Mouse (Mus musculus) MEL (cell line): ENCODE data around the gene Glul. TPM values are rescaled to one million over a fixed set of nuclear protein-coding genes. Genes with fewer than 3 reads are reported as not detected.

Source experiments
- DNase-seq: peaks from one replicate; pipeline ENCODE4 v3.0.0; 2011; ENCODE audit warnings: low read depth, low spot score
- H3K27ac ChIP-seq: 2 replicates; pipeline ENCODE4 v1.5.1; 2012; ENCODE audit warnings: low read depth, mild to moderate bottlenecking, control low read depth, low read length, moderate library complexity; ENCODE audit not compliant: control insufficient read depth
- H3K27me3 ChIP-seq, 2 experiments: fragments of 150-350 bp in 1 of 2; sonication (generic) in 1 of 2; 2 replicates each; pipeline ENCODE4 v1.6.1; 2012; ENCODE audit warnings: low read length in 2 of 2, mild to moderate bottlenecking in 2 of 2, improper control_type of control experiment in 1 of 2, moderate library complexity in 1 of 2; ENCODE audit not compliant: insufficient read depth in 2 of 2, control insufficient read depth in 1 of 2
- H3K36me3 ChIP-seq, 2 experiments: 2 replicates each; pipeline ENCODE4 v1.6.1; 2012 to 2014; ENCODE audit warnings: low read length in 2 of 2, improper control_type of control experiment in 1 of 2, inconsistent platforms in 1 of 2, mild to moderate bottlenecking in 1 of 2; ENCODE audit not compliant: insufficient read depth in 2 of 2, control insufficient read depth in 1 of 2
- H3K4me1 ChIP-seq, 2 experiments: fragments of 150-350 bp in 1 of 2; sonication (generic) in 1 of 2; 2 replicates each; pipeline ENCODE4 v1.6.1; 2012; ENCODE audit warnings: low read length in 2 of 2, improper control_type of control experiment in 1 of 2, mild to moderate bottlenecking in 1 of 2; ENCODE audit not compliant: insufficient read depth in 2 of 2, control insufficient read depth in 1 of 2
- H3K4me3 ChIP-seq, 2 experiments: fragments of 150-350 bp in 1 of 2; sonication (generic) in 1 of 2; 2 replicates each; pipeline ENCODE4 v1.5.1; 2012; ENCODE audit warnings: low read depth in 2 of 2, low read length in 2 of 2, mild to moderate bottlenecking in 2 of 2, moderate library complexity in 2 of 2, control low read depth in 1 of 2, improper control_type of control experiment in 1 of 2; ENCODE audit not compliant: control insufficient read depth in 1 of 2, insufficient read depth in 1 of 2
- H3K79me2 ChIP-seq: 2 replicates; pipeline ENCODE4 v1.6.1; 2012; ENCODE audit warnings: mild to moderate bottlenecking, low read length, moderate library complexity; ENCODE audit not compliant: control insufficient read depth, poor library complexity, insufficient read depth
- H3K9ac ChIP-seq: 2 replicates; pipeline ENCODE4 v1.6.1; 2012; ENCODE audit warnings: low read depth, mild to moderate bottlenecking, control low read depth, low read length, moderate library complexity; ENCODE audit not compliant: control insufficient read depth, poor library complexity, severe bottlenecking
- H3K9me3 ChIP-seq: fragments of 150-350 bp; sonication (generic); replicated peaks from 2 replicates; pipeline ENCODE4 v1.6.1; 2012; ENCODE audit warnings: mild to moderate bottlenecking, low read length, improper control_type of control experiment, moderate library complexity; ENCODE audit not compliant: insufficient read depth
- BHLHE40 ChIP-seq: IDR thresholded peaks from 2 replicates; pipeline ENCODE4 v1.6.1; 2012; ENCODE audit warnings: low read depth, mild to moderate bottlenecking, inconsistent platforms, low read length, improper control_type of control experiment, borderline replicate concordance
- CHD1 ChIP-seq: IDR thresholded peaks from 2 replicates; pipeline ENCODE4 v1.6.1; 2012; ENCODE audit warnings: low read depth, mild to moderate bottlenecking, inconsistent platforms, low read length, improper control_type of control experiment
- CHD2 ChIP-seq: IDR thresholded peaks from 2 replicates; pipeline ENCODE4 v1.6.1; 2011; ENCODE audit warnings: low read length, improper control_type of control experiment
- CTCF ChIP-seq, 3 experiments: IDR thresholded peaks in 2 of 3; conservative IDR thresholded peaks in 1 of 3; 2 replicates each; pipeline ENCODE4 v1.5.1; 2011 to 2012; ENCODE audit warnings: low read length in 3 of 3, low read depth in 2 of 3, mild to moderate bottlenecking in 2 of 3, improper control_type of control experiment in 1 of 3, inconsistent platforms in 1 of 3, mixed read lengths in 1 of 3, moderate library complexity in 1 of 3; ENCODE audit not compliant: control insufficient read depth in 1 of 3, insufficient read depth in 1 of 3, poor library complexity in 1 of 3, severe bottlenecking in 1 of 3
- E2F4 ChIP-seq: IDR thresholded peaks from 2 replicates; pipeline ENCODE4 v1.6.1; 2011; ENCODE audit warnings: low read depth, low read length, improper control_type of control experiment, borderline replicate concordance
- ELF1 ChIP-seq: IDR thresholded peaks from 2 replicates; pipeline ENCODE4 v1.6.1; 2014; ENCODE audit warnings: low read depth, mild to moderate bottlenecking, inconsistent platforms, low read length, improper control_type of control experiment, moderate library complexity
- ETS1 ChIP-seq: IDR thresholded peaks from 2 replicates; pipeline ENCODE4 v1.6.1; 2012; ENCODE audit warnings: low read depth, mild to moderate bottlenecking, inconsistent platforms, low read length, improper control_type of control experiment, moderate library complexity
- GATA1 ChIP-seq: IDR thresholded peaks from 2 replicates; pipeline ENCODE4 v1.6.1; 2011; ENCODE audit warnings: low read depth, low read length, improper control_type of control experiment
- HCFC1 ChIP-seq: IDR thresholded peaks from 2 replicates; pipeline ENCODE4 v1.6.1; 2012; ENCODE audit warnings: low read depth, mild to moderate bottlenecking, inconsistent platforms, low read length, improper control_type of control experiment, moderate library complexity
- MAX ChIP-seq: IDR thresholded peaks from 2 replicates; pipeline ENCODE4 v1.6.1; 2011; ENCODE audit warnings: low read length, improper control_type of control experiment
- MAZ ChIP-seq: IDR thresholded peaks from 2 replicates; pipeline ENCODE4 v1.6.1; 2012; ENCODE audit warnings: low read depth, mild to moderate bottlenecking, inconsistent platforms, low read length, improper control_type of control experiment
- MXI1 ChIP-seq: IDR thresholded peaks from 2 replicates; pipeline ENCODE4 v1.6.1; 2011; ENCODE audit warnings: mild to moderate bottlenecking, low read depth, low read length, improper control_type of control experiment
- MYB ChIP-seq: IDR thresholded peaks from 2 replicates; pipeline ENCODE4 v1.6.1; 2011; ENCODE audit warnings: mild to moderate bottlenecking, low read depth, low read length, improper control_type of control experiment
- MYC ChIP-seq: IDR thresholded peaks from 2 replicates; pipeline ENCODE4 v1.6.1; 2011; ENCODE audit warnings: low read depth, mild to moderate bottlenecking, low read length, improper control_type of control experiment, moderate library complexity
- NELFE ChIP-seq: IDR thresholded peaks from 2 replicates; pipeline ENCODE4 v1.6.1; 2011; ENCODE audit warnings: low read depth, low read length, improper control_type of control experiment
- NRF1 ChIP-seq: IDR thresholded peaks from 2 replicates; pipeline ENCODE4 v1.6.1; 2014; ENCODE audit warnings: low read depth, mild to moderate bottlenecking, inconsistent platforms, low read length, improper control_type of control experiment, moderate library complexity; ENCODE audit not compliant: poor library complexity, insufficient read depth, severe bottlenecking
- POLR2AphosphoS5 ChIP-seq: IDR thresholded peaks from 2 replicates; pipeline ENCODE4 v1.6.1; 2012; ENCODE audit warnings: low read depth, borderline replicate concordance, mild to moderate bottlenecking, inconsistent platforms, low read length, moderate library complexity, mixed read lengths
- RAD21 ChIP-seq: IDR thresholded peaks from 2 replicates; pipeline ENCODE4 v1.6.1; 2011; ENCODE audit warnings: mild to moderate bottlenecking, low read depth, low read length, improper control_type of control experiment
- RCOR1 ChIP-seq: IDR thresholded peaks from 2 replicates; pipeline ENCODE4 v1.6.1; 2012; ENCODE audit warnings: low read depth, mild to moderate bottlenecking, inconsistent platforms, low read length, improper control_type of control experiment
- SIN3A ChIP-seq: IDR thresholded peaks from 2 replicates; pipeline ENCODE4 v1.6.1; 2012; ENCODE audit warnings: low read length, improper control_type of control experiment, inconsistent platforms
- TAL1 ChIP-seq: IDR thresholded peaks from 2 replicates; pipeline ENCODE4 v1.6.1; 2012; ENCODE audit warnings: mild to moderate bottlenecking, inconsistent platforms, low read length, moderate library complexity, mixed read lengths
- TBP ChIP-seq: IDR thresholded peaks from 2 replicates; pipeline ENCODE4 v1.8.0; 2011; ENCODE audit warnings: low read depth, low read length, improper control_type of control experiment
- TCF12 ChIP-seq: IDR thresholded peaks from 2 replicates; pipeline ENCODE4 v1.6.1; 2014; ENCODE audit warnings: low read depth, mild to moderate bottlenecking, inconsistent platforms, low read length, improper control_type of control experiment, moderate library complexity
- UBTF ChIP-seq: IDR thresholded peaks from 2 replicates; pipeline ENCODE4 v1.6.1; 2012; ENCODE audit warnings: low read depth, mild to moderate bottlenecking, inconsistent platforms, low read length, improper control_type of control experiment, moderate library complexity, borderline replicate concordance; ENCODE audit not compliant: insufficient read depth
- USF2 ChIP-seq, 2 experiments: IDR thresholded peaks; 2 replicates each; pipeline ENCODE4 v1.6.1; 2011 to 2012; ENCODE audit warnings: improper control_type of control experiment in 2 of 2, low read length in 2 of 2, borderline replicate concordance in 1 of 2, inconsistent platforms in 1 of 2, low read depth in 1 of 2, mild to moderate bottlenecking in 1 of 2; ENCODE audit not compliant: insufficient read depth in 1 of 2
- ZKSCAN1 ChIP-seq: IDR thresholded peaks from 2 replicates; pipeline ENCODE4 v1.6.1; 2012; ENCODE audit warnings: low read depth, mild to moderate bottlenecking, inconsistent platforms, low read length, improper control_type of control experiment, moderate library complexity
- polyA plus RNA-seq, 2 experiments: library from polyadenylated mRNA; stranded (reverse) in 1 of 2; unstranded in 1 of 2; fragments of >175 nt in 1 of 2; fragments of >200 nt in 1 of 2; gene quantifications; 2 replicates each; pipeline versions ENCODE4 v1.2.1 to v1.2.4; 2012; ENCODE audit warnings: low replicate concordance in 2 of 2, low read depth in 1 of 2; ENCODE audit not compliant: insufficient read length in 2 of 2, insufficient read depth in 1 of 2, missing spikeins in 1 of 2
- total RNA-seq: library from RNA; depleted of rRNA; stranded (reverse); fragments of 300-350 nt; gene quantifications from 2 replicates; pipeline ENCODE4 v1.2.3, GENCODE M21; 2012

Glul gene
- total and polyA plus RNA-seq, 3 experiments, result 47.2 to 81.1 TPM; not detected in 1

DNA sequence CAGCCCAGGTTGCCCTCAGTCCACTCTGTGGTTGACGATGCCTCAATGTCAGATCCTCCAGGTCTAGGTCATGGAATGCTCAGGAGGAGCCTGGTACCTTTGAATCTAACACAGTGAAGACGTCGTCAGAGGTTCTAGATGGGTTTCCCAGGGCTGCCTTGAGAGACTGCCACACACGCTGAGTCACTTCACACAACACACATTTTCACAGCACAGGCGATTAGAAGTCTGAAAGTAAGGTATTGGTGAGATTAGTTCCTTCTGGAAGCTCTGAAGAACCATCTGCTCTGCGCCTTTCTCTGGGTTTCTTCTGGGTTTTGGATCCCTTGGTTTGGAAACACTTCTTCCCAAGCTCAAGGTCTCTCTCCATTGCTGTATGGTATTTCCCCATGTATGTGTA lies 48.1 kb downstream of the Glul start (continued):
- TF ChIP-seq TAL1 (no peak), NRF1 (no peak), CHD2 (no peak)

- H3K4me1 ChIP-seq, result no peaks in the 10 kb centered on the region
- no peaks in the 10 kb centered on the region for H3K36me3 ChIP-seq
- no peak overlapping the region for H3K4me3 ChIP-seq
- H3K27me3 ChIP-seq, result no peaks in the 10 kb centered on the region
- no peak overlapping the region for H3K9ac ChIP-seq
- no peak overlapping the region for H3K27ac ChIP-seq
- H3K79me2 ChIP-seq, result no peaks in the 10 kb centered on the region
- no peaks in the 10 kb centered on the region for H3K9me3 ChIP-seq
- no peak for DNase-seq
- TF ChIP-seq ZKSCAN1 (no peak), BHLHE40 (no peak), UBTF (no peak), RCOR1 (no peak), SIN3A (no peak), NRF1 (no peak), MYC (no peak), CTCF (IDR thresholded peaks at IDR 0.05 in 2 of 3, conservative IDR thresholded peaks at IDR 0.05 in 1 of 3; ENCODE audit: control insufficient read depth in 1 of 3, insufficient read depth in 1 of 3, low read depth in 2 of 3, low read length in 3 of 3, poor library complexity in 1 of 3, severe bottlenecking in 1 of 3) (no peak), TCF12 (no peak), HCFC1 (no peak), POLR2AphosphoS5 (no peak), MXI1 (no peak), GATA1 (no peak), NELFE (no peak), CHD2 (no peak), CHD1 (no peak), ETS1 (no peak), MAZ (no peak)
Measured at GRCm38 (mm10) chr1:153953232-153953631, 53.5 kb downstream of the Glul start.

DNA sequence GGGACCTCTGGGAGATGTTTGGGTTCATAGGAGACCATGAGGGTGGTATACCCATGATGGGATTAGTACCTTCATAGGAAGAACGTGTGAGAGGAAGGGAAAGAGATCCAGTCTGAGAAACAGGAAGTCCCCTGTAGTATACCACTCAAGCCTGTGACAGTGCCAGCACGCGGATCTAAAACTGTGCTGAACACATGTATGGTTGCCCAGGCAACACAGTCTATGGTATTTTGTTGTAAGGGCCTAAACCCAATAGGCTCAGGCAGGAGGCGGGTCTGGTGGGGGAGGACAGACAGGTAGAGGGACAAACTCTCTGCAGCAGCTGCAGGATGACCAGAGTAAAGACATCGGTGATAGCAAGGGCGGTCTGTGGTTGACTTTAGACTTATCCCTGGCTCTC lies 54.1 kb downstream of the Glul start:
- Histone ChIP-seq H3K27ac (no peak overlapping the region), H3K9ac (no peak overlapping the region), H3K27me3 (no peaks in the 10 kb centered on the region), H3K9me3 (no peaks in the 10 kb centered on the region), H3K79me2 (no peaks in the 10 kb centered on the region), H3K36me3 (no peaks in the 10 kb centered on the region), H3K4me1 (no peaks in the 10 kb centered on the region), H3K4me3 (no peak overlapping the region)
- DNase-seq, result no peak
- TF ChIP-seq UBTF (no peak), ELF1 (no peak), RCOR1 (no peak), USF2 (IDR thresholded peaks at IDR 0.05; ENCODE audit: borderline replicate concordance in 1 of 2, insufficient read depth in 1 of 2, low read depth in 1 of 2, low read length in 2 of 2) (no peak), MAX (no peak), MYC (no peak), E2F4 (no peak), CTCF (IDR thresholded peaks at IDR 0.05 in 2 of 3, conservative IDR thresholded peaks at IDR 0.05 in 1 of 3; ENCODE audit: control insufficient read depth in 1 of 3, insufficient read depth in 1 of 3, low read depth in 2 of 3, low read length in 3 of 3, poor library complexity in 1 of 3, severe bottlenecking in 1 of 3) (no peak), CHD1 (no peak), TBP (no peak), MYB (no peak), RAD21 (no peak), SIN3A (no peak), ETS1 (no peak), POLR2AphosphoS5 (no peak)
